ENCODE assay signal across 11 mouse cellular contexts in the genomic region with DNA sequence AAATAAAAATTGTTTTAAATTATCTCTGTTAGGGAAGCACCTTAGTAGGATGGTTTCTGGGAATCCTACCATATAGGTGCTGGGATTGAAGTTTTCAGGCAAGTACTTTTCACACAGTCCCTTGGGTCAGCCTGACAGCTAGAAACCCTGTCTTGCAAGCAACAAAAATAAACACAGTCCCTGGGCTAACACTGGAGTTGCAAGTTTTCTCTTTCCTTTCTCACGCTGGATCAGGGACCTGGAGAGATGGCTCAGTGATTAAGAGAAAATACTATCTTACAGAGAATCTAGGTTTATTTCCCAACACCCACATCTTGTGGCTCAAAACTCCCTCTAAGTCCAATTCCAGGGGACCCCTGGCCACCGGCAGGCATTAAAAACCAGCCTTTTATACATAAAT. TPM values are rescaled to one million over a fixed set of nuclear protein-coding genes. Genes with fewer than 3 reads are reported as not detected.
DNase-seq lines count a peak whose midpoint lies in the region; ATAC-seq and TF ChIP-seq lines count a peak whose summit lies in the region.
"Had no signal": no experiment of that assay in that cellular context is flagged by ENCODE, and none has a peak within 500 bp of the region (broad histone marks: within the 10 kb centered on the region; RNA-seq: fewer than 3 reads in every experiment).

No protein-coding gene starts in this region.

- WGBS in forebrain, embryonic 13.5 days: 51% methylated on average over 2 of the region's 2 CpGs
- 44% methylated on average over 2 of the region's 2 CpGs for WGBS in forebrain, embryonic 10.5 days
- 23% methylated on average over 2 of the region's 2 CpGs for WGBS in kidney, embryonic 14.5 days
- WGBS in stomach, postnatal 0 days: 10% methylated on average over 2 of the region's 2 CpGs

- TF ChIP-seq EP300 in stomach, postnatal 0 days (optimal IDR thresholded peaks at IDR 0.05): no peak

- H3K9ac ChIP-seq in forebrain, embryonic 13.5 days: no peak overlapping the region
- H3K9ac ChIP-seq in kidney, embryonic 14.5 days (ENCODE audit: low read depth, low read length): peak overlapping the region; percentile 5; the same call in 1 of the 2 replicates
- H3K9ac ChIP-seq in stomach, postnatal 0 days (ENCODE audit: low read length): peak overlapping the region; percentile 38; the same call in 1 of the 2 replicates
- H3K9ac ChIP-seq: forebrain, embryonic 15.5 days; midbrain, embryonic 13.5 days had no signal

- no peaks in the 10 kb centered on the region for H3K27me3 ChIP-seq in forebrain, embryonic 13.5 days
- no peaks in the 10 kb centered on the region for H3K27me3 ChIP-seq in forebrain, embryonic 10.5 days (ENCODE audit: poor library complexity, severe bottlenecking)
- no peaks in the 10 kb centered on the region for H3K27me3 ChIP-seq in kidney, embryonic 14.5 days (ENCODE audit: control insufficient read depth, insufficient read depth, low read length)
- H3K27me3 ChIP-seq in stomach, postnatal 0 days (ENCODE audit: control insufficient read depth, insufficient read depth, low read length): no peaks in the 10 kb centered on the region
- H3K27me3 ChIP-seq: forebrain, embryonic 15.5 days; midbrain, embryonic 13.5 days had no signal

- no peak for TF ChIP-seq CTCF in stomach, postnatal 0 days (IDR thresholded peaks at IDR 0.05; ENCODE audit: low read depth)

- H3K9me3 ChIP-seq in forebrain, embryonic 13.5 days (replicated peaks): no peaks in the 10 kb centered on the region
- no peaks in the 10 kb centered on the region for H3K9me3 ChIP-seq in forebrain, embryonic 10.5 days
- H3K9me3 ChIP-seq in kidney, embryonic 14.5 days (ENCODE audit: control insufficient read depth, low read length): no peaks in the 10 kb centered on the region
- H3K9me3 ChIP-seq in stomach, postnatal 0 days (ENCODE audit: control insufficient read depth, low read length): no peaks in the 10 kb centered on the region
- H3K9me3 ChIP-seq: forebrain, embryonic 15.5 days; midbrain, embryonic 13.5 days had no signal

- no peak for DNase-seq in forebrain, embryonic 10.5 days (ENCODE audit: extremely low spot score, low spot score)
- no peak for DNase-seq in kidney, postnatal 14 days
- peak; percentile 35 for DNase-seq in urinary bladder, postnatal 14 days (ENCODE audit: low spot score)
- DNase-seq in urinary bladder, adult 2 months (ENCODE audit: low spot score): no peak
- no peak for DNase-seq in stomach, postnatal 0 days (ENCODE audit: low spot score)
- DNase-seq: cerebellum, adult 9-11 months had no signal

- H3K4me1 ChIP-seq in forebrain, embryonic 13.5 days: 0 out of 2 replicates have a peak, but pooled peaks cover 6% of the 10 kb centered on the region
- H3K4me1 ChIP-seq in forebrain, embryonic 10.5 days: peaks cover 43% of the 10 kb centered on the region
- peaks cover 19% of the 10 kb centered on the region for H3K4me1 ChIP-seq in kidney, embryonic 14.5 days (ENCODE audit: control insufficient read depth, insufficient read depth, low read length)
- H3K4me1 ChIP-seq in stomach, postnatal 0 days (replicated peaks; ENCODE audit: control insufficient read depth, insufficient read depth): peaks cover 19% of the 10 kb centered on the region
- H3K4me1 ChIP-seq: forebrain, embryonic 15.5 days; midbrain, embryonic 13.5 days had no signal

- no peak for ATAC-seq in forebrain, embryonic 13.5 days
- ATAC-seq in kidney, embryonic 14.5 days (ENCODE audit: low FRiP score, low TSS enrichment): no peak
- ATAC-seq in stomach, postnatal 0 days (ENCODE audit: low FRiP score, low TSS enrichment): no peak
- ATAC-seq in erythroid progenitor cell, adult 5-6 weeks (replicated peaks; ENCODE audit: low FRiP score, poor library complexity, severe bottlenecking): no peak
- ATAC-seq: forebrain, embryonic 15.5 days; midbrain, embryonic 13.5 days had no signal

- peaks cover 45% of the 10 kb centered on the region for H3K36me3 ChIP-seq in forebrain, embryonic 13.5 days (ENCODE audit: poor library complexity, severe bottlenecking)
- H3K36me3 ChIP-seq in forebrain, embryonic 10.5 days (replicated peaks): peaks cover 46% of the 10 kb centered on the region
- peaks cover 38% of the 10 kb centered on the region for H3K36me3 ChIP-seq in kidney, embryonic 14.5 days (ENCODE audit: control insufficient read depth, insufficient read depth, low read length)
- no peaks in the 10 kb centered on the region; the same call in 1 of the 2 replicates for H3K36me3 ChIP-seq in stomach, postnatal 0 days (ENCODE audit: control insufficient read depth, insufficient read depth, low read length)

- no peak overlapping the region for H3K4me2 ChIP-seq in forebrain, embryonic 13.5 days
- H3K4me2 ChIP-seq in kidney, embryonic 14.5 days (replicated peaks; ENCODE audit: low read depth, low read length): no peak overlapping the region; the same call in 1 of the 2 replicates
- peak overlapping the region; percentile 42 for H3K4me2 ChIP-seq in stomach, postnatal 0 days (replicated peaks; ENCODE audit: low read depth)
- H3K4me2 ChIP-seq: forebrain, embryonic 15.5 days; midbrain, embryonic 13.5 days had no signal

- no peak overlapping the region for H3K4me3 ChIP-seq in forebrain, embryonic 13.5 days
- H3K4me3 ChIP-seq in forebrain, embryonic 10.5 days: no peak overlapping the region
- H3K4me3 ChIP-seq in kidney, embryonic 14.5 days (ENCODE audit: low read length): no peak overlapping the region
- H3K4me3 ChIP-seq in stomach, postnatal 0 days (ENCODE audit: low read depth, low read length): no peak overlapping the region
- H3K4me3 ChIP-seq: forebrain, embryonic 15.5 days; midbrain, embryonic 13.5 days had no signal

- H3K27ac ChIP-seq in forebrain, embryonic 13.5 days: peak overlapping the region; percentile 36; the same call in 1 of the 2 replicates
- H3K27ac ChIP-seq in forebrain, embryonic 10.5 days: no peak overlapping the region
- peak overlapping the region; percentile 59; the same call in 1 of the 2 replicates for H3K27ac ChIP-seq in kidney, embryonic 14.5 days (ENCODE audit: low read depth, low read length)
- peak overlapping the region; percentile 94 for H3K27ac ChIP-seq in stomach, postnatal 0 days (replicated peaks)
- H3K27ac ChIP-seq: forebrain, embryonic 15.5 days; midbrain, embryonic 13.5 days had no signal

RNA-seq across cellular contexts. Expression of a gene that starts 11.6 kb away (rescaled TPM):
- polyA plus RNA-seq in forebrain, embryonic 13.5 days (2015; fragmentation: Nextera tagmentation; extraction: Ambion mirVana): 5.4 and 6.5 TPM in 2 replicates
- 5.1 and 5.5 TPM in 2 replicates for polyA plus RNA-seq in forebrain, embryonic 10.5 days (2016; fragmentation: Nextera tagmentation; extraction: Ambion mirVana)
- polyA plus RNA-seq in kidney, embryonic 14.5 days (2014; fragmentation: Nextera tagmentation; extraction: Ambion mirVana): 6.5 and 7.2 TPM in 2 replicates
- polyA plus RNA-seq in urinary bladder, adult 2 months (2012; rRNA removed): 63.5 and 79.4 TPM in 2 replicates
- 7.0 and 7.8 TPM in 2 replicates for polyA plus RNA-seq in stomach, postnatal 0 days (2015; fragmentation: Nextera tagmentation; extraction: Ambion mirVana)
- total RNA-seq in erythroid progenitor cell, adult 5-6 weeks (2015; ENCODE audit: low replicate concordance): 0.72 TPM in 1 of 2 replicates, not detected in the other
- 1.7 and 4.1 TPM in 2 replicates for total RNA-seq in erythroid progenitor cell, adult 5-6 weeks (2017; ENCODE audit: low replicate concordance)

RNA-seq across cellular contexts. Expression of a gene that starts 22.2 kb away (rescaled TPM):
- polyA plus RNA-seq in forebrain, embryonic 13.5 days (2015; fragmentation: Nextera tagmentation; extraction: Ambion mirVana): 207 and 215 TPM in 2 replicates
- 283 and 289 TPM in 2 replicates for polyA plus RNA-seq in forebrain, embryonic 10.5 days (2016; fragmentation: Nextera tagmentation; extraction: Ambion mirVana)
- 207 and 265 TPM in 2 replicates for polyA plus RNA-seq in kidney, embryonic 14.5 days (2014; fragmentation: Nextera tagmentation; extraction: Ambion mirVana)
- polyA plus RNA-seq in urinary bladder, adult 2 months (2012; rRNA removed): 125 and 145 TPM in 2 replicates
- 132 and 135 TPM in 2 replicates for polyA plus RNA-seq in stomach, postnatal 0 days (2015; fragmentation: Nextera tagmentation; extraction: Ambion mirVana)
- total RNA-seq in erythroid progenitor cell, adult 5-6 weeks (2015; ENCODE audit: low replicate concordance): 50.1 and 69.2 TPM in 2 replicates
- total RNA-seq in erythroid progenitor cell, adult 5-6 weeks (2017; ENCODE audit: low replicate concordance): 47.1 and 47.9 TPM in 2 replicates

RNA-seq across cellular contexts. Expression of a gene that starts 34.4 kb away (rescaled TPM):
- 53.0 and 53.9 TPM in 2 replicates for polyA plus RNA-seq in forebrain, embryonic 13.5 days (2015; fragmentation: Nextera tagmentation; extraction: Ambion mirVana)
- polyA plus RNA-seq in forebrain, embryonic 10.5 days (2016; fragmentation: Nextera tagmentation; extraction: Ambion mirVana): 56.0 and 60.5 TPM in 2 replicates
- polyA plus RNA-seq in kidney, embryonic 14.5 days (2014; fragmentation: Nextera tagmentation; extraction: Ambion mirVana): 48.6 and 54.2 TPM in 2 replicates
- 24.5 and 26.0 TPM in 2 replicates for polyA plus RNA-seq in urinary bladder, adult 2 months (2012; rRNA removed)
- polyA plus RNA-seq in stomach, postnatal 0 days (2015; fragmentation: Nextera tagmentation; extraction: Ambion mirVana): 27.1 and 28.0 TPM in 2 replicates
- 64.9 and 75.0 TPM in 2 replicates for total RNA-seq in erythroid progenitor cell, adult 5-6 weeks (2015; ENCODE audit: low replicate concordance)
- total RNA-seq in erythroid progenitor cell, adult 5-6 weeks (2017; ENCODE audit: low replicate concordance): 37.3 and 66.5 TPM in 2 replicates

RNA-seq across cellular contexts. Expression of a gene that starts 43.7 kb away (rescaled TPM):
- polyA plus RNA-seq in forebrain, embryonic 13.5 days (2015; fragmentation: Nextera tagmentation; extraction: Ambion mirVana): 300 and 353 TPM in 2 replicates
- 419 and 440 TPM in 2 replicates for polyA plus RNA-seq in forebrain, embryonic 10.5 days (2016; fragmentation: Nextera tagmentation; extraction: Ambion mirVana)
- polyA plus RNA-seq in kidney, embryonic 14.5 days (2014; fragmentation: Nextera tagmentation; extraction: Ambion mirVana): 352 and 434 TPM in 2 replicates
- 145 and 194 TPM in 2 replicates for polyA plus RNA-seq in urinary bladder, adult 2 months (2012; rRNA removed)
- 308 and 320 TPM in 2 replicates for polyA plus RNA-seq in stomach, postnatal 0 days (2015; fragmentation: Nextera tagmentation; extraction: Ambion mirVana)
- 15.1 and 32.7 TPM in 2 replicates for total RNA-seq in erythroid progenitor cell, adult 5-6 weeks (2015; ENCODE audit: low replicate concordance)
- 17.0 and 20.3 TPM in 2 replicates for total RNA-seq in erythroid progenitor cell, adult 5-6 weeks (2017; ENCODE audit: low replicate concordance)

RNA-seq across cellular contexts. Expression of a gene that starts 43.9 kb away (rescaled TPM):
- 12.1 and 13.7 TPM in 2 replicates for polyA plus RNA-seq in forebrain, embryonic 13.5 days (2015; fragmentation: Nextera tagmentation; extraction: Ambion mirVana)
- 6.9 and 8.1 TPM in 2 replicates for polyA plus RNA-seq in forebrain, embryonic 10.5 days (2016; fragmentation: Nextera tagmentation; extraction: Ambion mirVana)
- 7.1 and 8.8 TPM in 2 replicates for polyA plus RNA-seq in kidney, embryonic 14.5 days (2014; fragmentation: Nextera tagmentation; extraction: Ambion mirVana)
- 3.7 and 4.0 TPM in 2 replicates for polyA plus RNA-seq in urinary bladder, adult 2 months (2012; rRNA removed)
- 6.4 and 7.9 TPM in 2 replicates for polyA plus RNA-seq in stomach, postnatal 0 days (2015; fragmentation: Nextera tagmentation; extraction: Ambion mirVana)
- not detected in 2 replicates for total RNA-seq in erythroid progenitor cell, adult 5-6 weeks (2015; ENCODE audit: low replicate concordance)
- not detected in 2 replicates for total RNA-seq in erythroid progenitor cell, adult 5-6 weeks (2017; ENCODE audit: low replicate concordance)
